Mouse (Mus musculus) hindbrain, embryonic 10.5 days (tissue): ENCODE data around the gene Zfp688. TPM values are rescaled to one million over a fixed set of nuclear protein-coding genes. Genes with fewer than 3 reads are reported as not detected.
"Not testable (repeated sequence)": the region's sequence is repeated elsewhere in the genome, so short reads cannot be mapped to it uniquely, and the experiment has no call there.

ENCODE experiments used
- DNase-seq: peaks from one replicate; pipeline ENCODE4 v3.0.0-alpha.2; 2017; ENCODE audit warnings: low spot score
- H3K27ac ChIP-seq: fragments of 300-500 bp; sonication (generic); 2 replicates; pipeline ENCODE4 v1.5.1; 2016; ENCODE audit warnings: mild to moderate bottlenecking, moderate library complexity
- H3K27me3 ChIP-seq: fragments of 300-500 bp; sonication (generic); 2 replicates; pipeline ENCODE4 v1.6.1; 2016; ENCODE audit warnings: mild to moderate bottlenecking; ENCODE audit not compliant: poor library complexity, insufficient read depth, severe bottlenecking
- H3K36me3 ChIP-seq: fragments of 300-500 bp; sonication (generic); 2 replicates; pipeline ENCODE4 v1.6.1; 2016; ENCODE audit warnings: mild to moderate bottlenecking, moderate library complexity
- H3K4me1 ChIP-seq: fragments of 300-500 bp; sonication (generic); replicated peaks from 2 replicates; pipeline ENCODE4 v1.6.1; 2016; ENCODE audit warnings: mild to moderate bottlenecking
- H3K4me3 ChIP-seq: fragments of 300-500 bp; sonication (generic); 2 replicates; pipeline ENCODE4 v1.5.1; 2016; ENCODE audit warnings: mild to moderate bottlenecking, moderate library complexity
- H3K9me3 ChIP-seq: fragments of 300-500 bp; sonication (generic); 2 replicates; pipeline ENCODE4 v1.6.1; 2016; ENCODE audit warnings: mild to moderate bottlenecking, moderate library complexity
- WGBS: fragments of 180-500 bp; shearing (Covaris S2); methylation state at CpG from one replicate; pipeline ENCODE4 v1.1.7; 2016; 5-methylcytosine and 5-hydroxymethylcytosine counted together
- polyA plus RNA-seq: library from polyadenylated mRNA; unstranded; fragments of >200 nt; fragmentation: Nextera tagmentation; extraction: Ambion mirVana; gene quantifications from 2 replicates; pipeline ENCODE4 v1.2.1, GENCODE M21; 2016

Zfp688 gene
- polyA plus RNA-seq, 1 experiment from 2014 or later = 39.4 TPM

GRCm38 (mm10) chr7:127375271-127376245, 46.3 kb downstream of the Zfp688 start, which contains the start of gene Zfp747:
Zfp747 (minus strand) TSS chr7:127376050.
- not testable (repeated sequence) for H3K9me3 ChIP-seq, H3K4me1 ChIP-seq, H3K27me3 ChIP-seq
- H3K4me3 ChIP-seq = peak within 1 kb of the TSS; percentile 73
- H3K36me3 ChIP-seq = peaks cover 25% of the 10 kb centered on the region
- WGBS = 3% methylated on average over 49 of the region's 49 CpGs
- DNase-seq = peak; percentile 87
- peak within 1 kb of the TSS; percentile 87 for H3K27ac ChIP-seq

- H3K27ac ChIP-seq, H3K9me3 ChIP-seq, H3K4me3 ChIP-seq, DNase-seq, H3K4me1 ChIP-seq, H3K27me3 ChIP-seq: not testable (repeated sequence)
- H3K36me3 ChIP-seq = peaks cover 25% of the 10 kb centered on the region
- 80% methylated on average over 3 of the region's 3 CpGs for WGBS
Observed at GRCm38 (mm10) chr7:127371870-127372269, 50.0 kb downstream of the Zfp688 start.

- Histone ChIP-seq H3K4me3 (no peak overlapping the region), H3K9me3 (no peaks in the 10 kb centered on the region), H3K27me3 (no peaks in the 10 kb centered on the region), H3K27ac (no peak overlapping the region), H3K36me3 (peaks cover 25% of the 10 kb centered on the region), H3K4me1 (peaks cover 9% of the 10 kb centered on the region)
- DNase-seq = no peak
- 81% methylated on average over 2 of the region's 2 CpGs for WGBS
Observed at GRCm38 (mm10) chr7:127371213-127371612, 50.7 kb downstream of the Zfp688 start.

Other genes with a start within 250 kb of the Zfp688 start
- gene Cd2bp2, start 226.0 kb downstream of the Zfp688 start, polyA plus RNA-seq = 94.4 and 96.0 TPM in 2 replicates
- 25.6 and 28.2 TPM in 2 replicates for gene Tbc1d10b, start 213.6 kb downstream of the Zfp688 start, polyA plus RNA-seq
- 13.0 and 17.7 TPM in 2 replicates for gene Mylpf, start 213.2 kb downstream of the Zfp688 start, polyA plus RNA-seq
- 78.7 and 81.0 TPM in 2 replicates for gene Zfp553, start 189.0 kb downstream of the Zfp688 start, polyA plus RNA-seq
- 32.4 and 33.8 TPM in 2 replicates for gene Sept1, start 188.9 kb downstream of the Zfp688 start, polyA plus RNA-seq
- 62.4 and 70.1 TPM in 2 replicates for gene Zfp771, start 177.8 kb downstream of the Zfp688 start, polyA plus RNA-seq
- gene Dctpp1, start 161.4 kb downstream of the Zfp688 start, polyA plus RNA-seq = 284 and 329 TPM in 2 replicates
- 69.8 and 76.2 TPM in 2 replicates for gene Sephs2, start 148.0 kb downstream of the Zfp688 start, polyA plus RNA-seq
- 0.68 and 0.98 TPM in 2 replicates for gene Itgal, start 125.8 kb downstream of the Zfp688 start, polyA plus RNA-seq
- gene Zfp768, start 76.5 kb downstream of the Zfp688 start, polyA plus RNA-seq = 18.8 and 20.4 TPM in 2 replicates
- gene Zfp747, start 46.0 kb downstream of the Zfp688 start, polyA plus RNA-seq = 7.9 and 9.5 TPM in 2 replicates
- gene 9130019O22Rik, start 34.9 kb downstream of the Zfp688 start, polyA plus RNA-seq = 5.3 and 6.2 TPM in 2 replicates
- 5.4 and 6.7 TPM in 2 replicates for gene E430018J23Rik, start 28.4 kb downstream of the Zfp688 start, polyA plus RNA-seq
- gene Zfp764, start 15.2 kb downstream of the Zfp688 start, polyA plus RNA-seq = 6.6 and 7.1 TPM in 2 replicates
- gene Zfp689, start 27.1 kb upstream of the Zfp688 start, polyA plus RNA-seq = 14.8 and 15.7 TPM in 2 replicates
- gene Prr14, start 37.5 kb upstream of the Zfp688 start, polyA plus RNA-seq = 53.1 and 65.9 TPM in 2 replicates
- 9.0 and 12.0 TPM in 2 replicates for gene Fbrs, start 57.1 kb upstream of the Zfp688 start, polyA plus RNA-seq
- gene Srcap, start 89.9 kb upstream of the Zfp688 start, polyA plus RNA-seq = 54.9 and 71.4 TPM in 2 replicates
- gene Gm42715, start 97.5 kb upstream of the Zfp688 start, polyA plus RNA-seq = 16.5 and 18.1 TPM in 2 replicates
- 7.9 and 13.7 TPM in 2 replicates for gene Tmem265, start 139.3 kb upstream of the Zfp688 start, polyA plus RNA-seq
- 47.0 and 54.1 TPM in 2 replicates for gene Phkg2, start 151.3 kb upstream of the Zfp688 start, polyA plus RNA-seq
- 15.7 and 16.5 TPM in 2 replicates for gene Ccdc189, start 166.5 kb upstream of the Zfp688 start, polyA plus RNA-seq
- gene Rnf40, start 166.7 kb upstream of the Zfp688 start, polyA plus RNA-seq = 57.8 and 58.8 TPM in 2 replicates
- gene Zfp629, start 193.7 kb upstream of the Zfp688 start, polyA plus RNA-seq = 34.5 and 36.7 TPM in 2 replicates